Mouse (Mus musculus): ENCODE results near the gene Parp6. TPM values are rescaled to one million over a fixed set of nuclear protein-coding genes. Genes with fewer than 3 reads are reported as not detected.

Gene Parp6
- polyA plus RNA-seq, 1 experiment from 2014 or later: 29.7 TPM

DNA sequence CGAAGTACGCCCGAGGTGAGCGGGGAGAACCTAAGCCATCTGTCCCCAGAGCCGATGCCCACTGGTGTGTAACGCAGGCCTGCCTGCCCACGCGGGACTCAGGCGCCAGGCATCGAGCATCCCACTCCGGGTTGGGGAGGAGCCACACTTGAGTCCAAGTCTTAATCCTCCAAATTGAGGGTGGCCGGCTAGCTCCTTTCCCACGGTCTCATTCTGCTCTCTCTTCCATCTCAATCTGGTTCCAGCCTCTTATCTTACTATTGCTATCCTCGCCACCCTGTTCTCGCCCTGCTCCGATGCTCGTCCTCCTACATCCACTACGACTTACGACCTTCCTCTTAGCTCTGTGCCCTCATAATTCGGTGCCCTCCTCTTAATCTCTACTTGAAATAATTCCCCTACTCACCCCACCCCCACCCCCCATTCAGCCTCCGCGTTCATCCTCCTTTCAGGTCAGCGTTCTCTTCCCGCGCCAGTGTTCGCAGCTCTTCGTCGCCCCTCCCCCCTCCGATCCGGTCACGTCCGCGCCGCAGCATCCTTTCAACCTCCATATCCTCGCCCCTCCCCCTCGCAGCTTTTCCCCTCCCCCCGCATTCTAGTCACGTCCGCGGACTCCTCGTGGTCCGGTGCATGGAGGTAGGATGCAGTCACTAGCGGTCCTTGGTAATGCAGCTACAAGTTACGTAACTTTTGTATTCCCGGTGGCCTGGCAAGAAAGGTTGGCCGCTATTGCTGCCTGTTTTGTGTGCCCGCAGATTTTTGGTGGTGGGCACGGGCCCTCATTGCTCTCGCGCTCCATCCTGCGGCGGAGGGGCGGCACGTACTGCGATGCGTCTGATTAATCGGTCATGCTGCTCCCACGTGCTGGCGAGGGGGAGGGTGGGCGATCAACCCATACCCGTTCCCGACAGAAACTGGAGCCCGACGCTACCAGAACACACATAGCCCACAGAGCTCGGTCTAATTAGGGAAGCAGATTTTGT lies 39.8 kb downstream of the Parp6 start:
- H3K9ac ChIP-seq (replicated peaks): peak overlapping the region; percentile 88
- peak; percentile 10; the same call in 1 of the 2 replicates for ATAC-seq (ENCODE audit: insufficient number of reproducible peaks, insufficient read depth, low FRiP score, low TSS enrichment, low read depth)
- H3K27ac ChIP-seq: peak overlapping the region; percentile 97
- peaks cover 23% of the 10 kb centered on the region for H3K36me3 ChIP-seq
- WGBS: under 1% methylated on average over 65 of the region's 65 CpGs
- peak overlapping the region; percentile 86 for H3K4me3 ChIP-seq (replicated peaks)
- peak overlapping the region; percentile 81 for H3K4me2 ChIP-seq
- no peaks in the 10 kb centered on the region for H3K9me3 ChIP-seq
- peaks cover 39% of the 10 kb centered on the region for H3K4me1 ChIP-seq (replicated peaks)
- H3K27me3 ChIP-seq: no peaks in the 10 kb centered on the region

DNA sequence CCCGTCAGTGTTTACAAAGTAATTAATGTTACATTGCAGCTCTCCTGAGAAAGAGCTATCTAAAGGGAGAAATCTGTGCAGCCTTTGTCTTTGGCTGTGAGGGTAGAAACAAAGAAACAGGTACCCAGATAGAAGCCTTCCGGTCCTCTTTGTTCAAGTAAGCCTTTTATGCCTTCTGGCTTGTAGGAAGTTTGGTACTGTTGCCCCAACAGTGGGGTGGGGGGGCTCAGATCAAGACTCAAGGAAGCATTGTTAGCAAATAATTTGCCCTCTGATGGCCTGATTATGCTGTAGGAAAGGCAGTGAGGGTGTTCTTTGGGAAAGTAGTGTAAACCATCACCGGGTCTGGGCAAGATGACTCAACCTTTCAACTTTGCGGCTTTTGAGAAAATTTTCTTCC lies 41.1 kb downstream of the Parp6 start:
- WGBS: 3% methylated on average over 4 of the region's 4 CpGs

DNA sequence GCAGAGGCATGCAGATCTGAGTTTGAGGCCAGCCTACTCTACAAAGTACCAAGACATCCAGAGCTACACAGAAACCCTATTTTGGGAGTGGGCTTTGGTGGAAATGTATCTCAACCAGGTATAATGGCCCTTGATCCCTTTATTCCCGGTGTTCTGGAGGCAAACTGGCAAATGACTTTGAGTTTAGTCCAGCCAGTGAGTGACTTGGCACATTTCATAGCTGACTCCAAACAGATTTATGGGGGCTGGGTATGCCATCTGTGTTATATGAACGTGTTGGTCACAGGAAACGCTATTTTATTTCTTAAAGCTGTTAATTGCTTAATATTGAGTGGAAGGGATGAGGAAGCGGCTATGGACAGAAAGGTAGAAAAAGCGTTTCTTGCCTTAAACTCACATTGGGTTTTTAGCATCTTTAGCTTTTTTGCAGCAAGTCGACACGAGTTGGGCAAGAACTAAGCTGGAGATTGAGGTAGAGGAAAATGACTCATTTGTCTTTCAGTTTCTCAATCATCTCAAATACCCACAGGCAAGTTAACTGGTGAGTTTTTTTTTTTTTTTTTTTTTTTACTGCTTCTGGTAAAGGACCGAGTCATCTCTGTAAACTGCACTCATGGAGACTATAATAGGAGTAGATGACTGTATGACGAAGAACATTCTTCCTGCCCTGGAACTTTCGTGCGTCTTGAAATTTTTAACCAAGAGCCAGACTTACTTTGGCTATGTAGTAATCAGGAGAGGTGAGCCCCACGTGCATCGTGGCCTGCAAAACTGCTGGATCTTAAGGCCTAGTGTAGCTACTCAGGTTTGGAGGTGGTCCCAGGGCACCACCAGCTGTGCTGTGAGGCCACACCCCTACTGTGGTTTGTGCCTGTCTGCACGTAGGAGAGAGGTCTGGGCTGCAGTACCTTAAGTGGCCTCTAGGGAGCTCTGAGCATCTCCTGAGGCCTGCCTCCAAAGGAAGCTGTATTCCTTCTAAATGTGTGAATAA lies 42.2 kb downstream of the Parp6 start:
- H3K4me2 ChIP-seq: peak overlapping the region; percentile 81
- H3K9me3 ChIP-seq: no peaks in the 10 kb centered on the region
- no peak for ATAC-seq (ENCODE audit: insufficient number of reproducible peaks, insufficient read depth, low FRiP score, low TSS enrichment, low read depth)
- peaks cover 45% of the 10 kb centered on the region for H3K36me3 ChIP-seq
- peak overlapping the region; percentile 86 for H3K4me3 ChIP-seq (replicated peaks)
- 23% methylated on average over 14 of the region's 14 CpGs for WGBS
- H3K27ac ChIP-seq: peak overlapping the region; percentile 51
- H3K27me3 ChIP-seq: no peaks in the 10 kb centered on the region
- peak overlapping the region; percentile 88; the same call in 1 of the 2 replicates for H3K9ac ChIP-seq (replicated peaks)
- peaks cover 44% of the 10 kb centered on the region for H3K4me1 ChIP-seq (replicated peaks)

More for the DNA sequence above, 41.1 kb downstream of the Parp6 start:
- Histone ChIP-seq H3K9me3 (no peaks in the 10 kb centered on the region), H3K9ac (replicated peaks) (peak overlapping the region; percentile 88), H3K27ac (peak overlapping the region; percentile 97), H3K4me3 (replicated peaks) (peak overlapping the region; percentile 86), H3K27me3 (no peaks in the 10 kb centered on the region), H3K36me3 (peaks cover 33% of the 10 kb centered on the region), H3K4me1 (replicated peaks) (peaks cover 41% of the 10 kb centered on the region), H3K4me2 (peak overlapping the region; percentile 81)
- ATAC-seq (ENCODE audit: insufficient number of reproducible peaks, insufficient read depth, low FRiP score, low TSS enrichment, low read depth): no peak

DNA sequence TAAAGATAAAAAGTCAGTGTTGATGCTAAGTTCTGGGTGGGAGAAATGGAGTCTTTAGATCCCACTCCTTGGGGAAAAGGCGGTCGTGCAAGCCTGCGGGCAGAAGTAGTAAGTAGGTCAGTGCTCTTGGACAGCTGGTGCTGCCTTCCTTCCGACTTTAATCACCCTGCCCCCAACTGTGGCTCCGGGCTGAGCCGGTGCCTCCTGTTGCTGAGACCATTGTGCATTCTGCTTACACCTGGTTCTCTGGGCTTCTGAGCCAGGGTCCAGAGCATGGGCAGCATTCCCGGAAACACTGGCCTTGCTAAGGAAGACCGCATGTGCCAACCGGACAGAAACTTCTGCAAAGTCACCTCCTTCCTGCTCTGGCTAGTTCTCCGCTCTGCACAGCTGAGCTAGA lies 43.3 kb downstream of the Parp6 start:
- no peak for ATAC-seq (ENCODE audit: insufficient number of reproducible peaks, insufficient read depth, low FRiP score, low TSS enrichment, low read depth)
- Histone ChIP-seq H3K9ac (replicated peaks) (no peak overlapping the region), H3K4me2 (peak overlapping the region; percentile 81), H3K27me3 (no peaks in the 10 kb centered on the region), H3K4me1 (replicated peaks) (peaks cover 44% of the 10 kb centered on the region), H3K9me3 (no peaks in the 10 kb centered on the region), H3K4me3 (replicated peaks) (no peak overlapping the region), H3K36me3 (peaks cover 56% of the 10 kb centered on the region), H3K27ac (0 out of 2 replicates have a peak overlapping the region, but pooled peaks have one; percentile 24)
- 61% methylated on average over 10 of the region's 10 CpGs for WGBS

GRCm38 (mm10) chr9:59661298-59661975 lies 44.4 kb downstream of the Parp6 start:
- H3K4me3 ChIP-seq (replicated peaks): no peak overlapping the region
- peak overlapping the region; percentile 24 for H3K9ac ChIP-seq (replicated peaks)
- H3K27ac ChIP-seq: no peak overlapping the region
- 67% methylated on average over 6 of the region's 6 CpGs for WGBS
- H3K4me1 ChIP-seq (replicated peaks): peaks cover 44% of the 10 kb centered on the region
- H3K4me2 ChIP-seq: no peak overlapping the region
- ATAC-seq (ENCODE audit: insufficient number of reproducible peaks, insufficient read depth, low FRiP score, low TSS enrichment, low read depth): no peak
- no peaks in the 10 kb centered on the region for H3K27me3 ChIP-seq
- H3K36me3 ChIP-seq: peaks cover 66% of the 10 kb centered on the region
- no peaks in the 10 kb centered on the region for H3K9me3 ChIP-seq

- 81% methylated on average over 7 of the region's 7 CpGs for WGBS
- peaks cover 42% of the 10 kb centered on the region for H3K4me1 ChIP-seq (replicated peaks)
Observed at GRCm38 (mm10) chr9:59663226-59663625, 46.1 kb downstream of the Parp6 start.

GRCm38 (mm10) chr9:59663957-59664356 lies 46.9 kb downstream of the Parp6 start:
- Histone ChIP-seq H3K9ac (replicated peaks) (no peak overlapping the region), H3K9me3 (no peaks in the 10 kb centered on the region), H3K27me3 (no peaks in the 10 kb centered on the region), H3K4me2 (no peak overlapping the region), H3K27ac (no peak overlapping the region), H3K4me3 (replicated peaks) (no peak overlapping the region), H3K4me1 (replicated peaks) (peaks cover 34% of the 10 kb centered on the region), H3K36me3 (peaks cover 92% of the 10 kb centered on the region)
- no peak for ATAC-seq (ENCODE audit: insufficient number of reproducible peaks, insufficient read depth, low FRiP score, low TSS enrichment, low read depth)
- 66% methylated on average over 3 of the region's 3 CpGs for WGBS

More at GRCm38 (mm10) chr9:59663226-59663625, 46.1 kb downstream of the Parp6 start:
- Histone ChIP-seq H3K9me3 (no peaks in the 10 kb centered on the region), H3K4me3 (replicated peaks) (no peak overlapping the region), H3K27ac (no peak overlapping the region), H3K27me3 (no peaks in the 10 kb centered on the region), H3K4me2 (no peak overlapping the region), H3K36me3 (peaks cover 84% of the 10 kb centered on the region), H3K9ac (replicated peaks) (no peak overlapping the region)
- no peak for ATAC-seq (ENCODE audit: insufficient number of reproducible peaks, insufficient read depth, low FRiP score, low TSS enrichment, low read depth)

DNA sequence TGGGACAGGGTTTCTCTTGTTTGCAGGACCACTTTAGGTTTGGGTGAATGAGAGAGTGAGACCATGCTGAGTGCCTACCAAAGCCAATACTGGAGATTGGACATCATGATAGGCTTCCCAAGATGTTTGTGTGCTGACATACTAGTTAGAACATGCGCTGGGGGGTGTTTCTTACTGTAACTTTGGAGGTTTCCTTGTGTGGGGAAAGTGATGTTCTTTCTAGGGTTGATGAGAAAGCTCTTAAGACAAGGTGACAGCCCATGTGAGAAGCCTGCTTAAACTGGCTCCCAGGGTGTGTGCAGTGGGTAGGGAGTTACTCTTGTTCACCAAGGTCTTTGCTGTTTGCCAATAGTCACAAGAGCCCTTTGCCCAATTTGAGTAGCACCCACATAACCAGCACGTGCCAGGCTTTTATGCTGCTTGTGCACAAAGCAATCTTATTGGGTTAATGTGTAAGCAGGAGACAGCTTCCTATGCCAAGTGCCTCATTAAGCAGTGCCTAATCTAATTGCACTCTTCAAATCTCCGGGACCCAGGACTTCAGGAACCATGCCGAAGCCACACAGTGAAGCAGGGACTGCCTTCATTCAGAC lies 47.7 kb downstream of the Parp6 start:
- no peaks in the 10 kb centered on the region for H3K9me3 ChIP-seq
- no peak for ATAC-seq (ENCODE audit: insufficient number of reproducible peaks, insufficient read depth, low FRiP score, low TSS enrichment, low read depth)
- H3K9ac ChIP-seq (replicated peaks): no peak overlapping the region
- H3K4me2 ChIP-seq: no peak overlapping the region
- peaks cover 26% of the 10 kb centered on the region for H3K4me1 ChIP-seq (replicated peaks)
- peaks cover 97% of the 10 kb centered on the region for H3K36me3 ChIP-seq
- H3K27ac ChIP-seq: no peak overlapping the region
- 92% methylated on average over 4 of the region's 4 CpGs for WGBS
- H3K4me3 ChIP-seq (replicated peaks): no peak overlapping the region
- H3K27me3 ChIP-seq: no peaks in the 10 kb centered on the region

DNA sequence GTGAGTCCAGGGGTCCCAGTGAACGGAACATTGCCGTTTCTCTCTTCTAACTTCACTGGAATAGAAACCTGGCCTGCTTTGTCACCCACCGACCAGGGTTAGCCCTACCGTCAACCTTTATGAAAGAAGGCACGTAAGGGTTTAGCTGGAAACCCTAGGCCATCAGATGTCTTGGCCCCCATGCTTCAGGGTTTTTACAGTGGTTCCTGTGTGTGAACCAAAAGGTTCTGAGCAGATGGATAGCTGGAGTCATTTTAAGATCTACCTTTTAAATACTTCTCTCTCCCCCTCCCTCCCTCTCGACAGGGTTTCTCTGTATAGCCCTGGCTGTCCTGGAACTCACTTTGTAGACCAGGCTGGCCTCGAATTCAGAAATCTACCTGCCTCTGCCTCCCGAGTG lies 48.9 kb downstream of the Parp6 start:
- no peaks in the 10 kb centered on the region for H3K9me3 ChIP-seq
- H3K36me3 ChIP-seq: peaks cover 98% of the 10 kb centered on the region
- no peaks in the 10 kb centered on the region for H3K27me3 ChIP-seq
- no peak overlapping the region for H3K27ac ChIP-seq
- no peak overlapping the region for H3K4me2 ChIP-seq
- ATAC-seq (ENCODE audit: insufficient number of reproducible peaks, insufficient read depth, low FRiP score, low TSS enrichment, low read depth): no peak
- H3K4me3 ChIP-seq (replicated peaks): no peak overlapping the region
- peaks cover 14% of the 10 kb centered on the region for H3K4me1 ChIP-seq (replicated peaks)
- H3K9ac ChIP-seq (replicated peaks): no peak overlapping the region
- 91% methylated on average over 8 of the region's 8 CpGs for WGBS

DNA sequence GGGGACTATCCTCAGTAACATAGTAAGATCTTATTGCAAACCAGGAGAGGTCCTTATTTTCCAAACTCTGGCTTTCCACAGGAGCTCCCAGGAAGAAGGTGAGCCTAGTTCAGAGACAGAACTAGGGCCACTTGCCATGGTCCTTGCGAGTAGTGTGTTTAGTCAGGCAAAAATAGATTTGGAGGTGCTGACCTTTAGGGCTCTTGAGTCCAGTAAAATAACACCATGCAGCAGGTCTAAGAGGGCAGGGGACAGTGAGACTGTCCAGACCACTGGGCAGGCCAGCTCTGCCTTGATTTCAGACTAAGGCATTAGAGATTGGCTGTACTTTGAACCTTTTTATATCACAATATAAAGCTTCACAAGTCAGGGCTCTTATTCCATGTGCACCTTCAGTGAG lies 49.7 kb downstream of the Parp6 start:
- no peak overlapping the region for H3K9ac ChIP-seq (replicated peaks)
- H3K27me3 ChIP-seq: no peaks in the 10 kb centered on the region
- H3K27ac ChIP-seq: no peak overlapping the region
- no peak overlapping the region for H3K4me3 ChIP-seq (replicated peaks)
- peaks cover 98% of the 10 kb centered on the region for H3K36me3 ChIP-seq
- H3K4me2 ChIP-seq: no peak overlapping the region
- no peak for ATAC-seq (ENCODE audit: insufficient number of reproducible peaks, insufficient read depth, low FRiP score, low TSS enrichment, low read depth)
- 87% methylated on average over 1 of the region's 1 CpGs for WGBS
- peaks cover 6% of the 10 kb centered on the region for H3K4me1 ChIP-seq (replicated peaks)
- no peaks in the 10 kb centered on the region for H3K9me3 ChIP-seq
